Mouse (Mus musculus): Measurements from ENCODE around the gene Ube2h.
A peak's percentile ranks its signal among the peaks of the same experiment; 100 is the strongest.
"Not testable (repeated sequence)": the region's sequence is repeated elsewhere in the genome, so short reads cannot be mapped to it uniquely, and the experiment has no call there.

The Ube2h gene

DNA sequence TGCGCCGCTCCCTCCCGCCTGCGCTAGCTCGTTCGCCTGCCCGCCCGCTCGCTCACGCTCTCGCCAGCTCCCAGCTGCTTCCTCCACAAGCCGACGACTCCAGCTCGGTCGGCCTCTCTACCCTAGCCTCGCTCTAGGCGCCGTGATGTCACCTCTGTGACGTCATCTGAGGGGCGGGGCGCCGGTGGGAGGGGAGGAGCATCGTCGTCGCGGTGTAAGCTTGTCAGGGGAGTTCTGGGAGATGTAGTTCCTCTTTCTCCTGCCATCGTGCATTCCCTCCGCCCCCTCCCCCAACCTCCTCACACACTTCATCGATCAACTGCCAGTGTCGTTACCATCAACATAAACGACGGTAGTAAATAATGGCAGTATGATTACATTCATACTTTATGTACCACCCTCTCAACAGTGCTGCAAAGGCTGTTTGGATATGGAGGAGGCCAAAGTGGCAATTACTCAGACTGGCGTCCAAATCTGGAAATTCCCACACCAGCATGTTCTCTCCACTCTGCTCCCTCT is at the start of gene Ube2h:
TSS of gene Ube2h (minus strand) at position 141 of the 519 bp plus-strand sequence.
- DNase-seq = peak; percentile 99

GRCm38 (mm10) chr6:30353661-30354060 is 49.3 kb upstream of the Ube2h start:
- DNase-seq = no peak

GRCm38 (mm10) chr6:30352762-30353161 is 48.4 kb upstream of the Ube2h start:
- no peak for DNase-seq

DNA sequence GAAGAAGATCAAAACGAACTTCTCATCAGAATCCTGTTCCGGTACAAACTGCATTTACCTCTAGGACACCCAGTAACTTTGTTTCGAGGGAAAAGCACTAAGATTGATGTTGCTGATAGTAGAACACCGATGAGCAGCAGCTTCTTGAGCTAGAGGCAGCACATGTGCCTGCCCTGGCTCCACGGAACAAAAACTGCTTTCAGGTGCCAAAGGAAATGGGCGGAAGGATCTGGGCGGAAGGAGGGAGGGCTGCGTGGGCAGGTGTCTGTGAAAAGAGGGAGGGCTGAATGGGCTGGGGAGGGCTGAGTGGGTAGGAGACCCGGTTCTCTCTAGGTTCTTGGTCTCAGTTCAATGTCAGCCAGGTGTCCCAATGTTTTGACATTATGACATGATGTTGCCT is 47.0 kb upstream of the Ube2h start:
- DNase-seq = no peak

DNA sequence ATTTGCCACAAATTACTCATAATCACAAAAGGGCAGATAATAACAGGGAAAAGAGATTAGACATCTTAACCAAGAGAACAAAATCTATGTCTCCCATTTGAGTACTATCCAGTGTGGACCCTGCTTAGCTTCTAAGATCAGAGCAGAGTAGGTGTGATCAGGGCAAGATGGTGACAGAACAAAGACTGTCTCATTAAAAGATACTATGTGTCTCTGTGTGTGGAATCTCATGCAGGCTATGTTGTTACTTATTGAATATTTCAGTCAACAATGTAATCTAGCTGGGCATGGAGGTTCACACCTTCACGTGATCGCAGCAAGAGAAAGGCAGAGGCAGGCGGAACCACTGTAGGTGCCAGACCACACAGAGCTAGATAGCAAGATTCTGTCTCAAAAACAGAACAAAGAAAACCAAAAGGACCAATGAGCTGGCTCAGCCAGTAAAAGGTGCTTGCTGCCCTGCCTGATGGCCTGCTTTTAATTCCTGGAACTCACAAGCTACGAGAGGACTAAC is 43.0 kb upstream of the Ube2h start:
- DNase-seq = no peak

- no peak for DNase-seq
Measured at GRCm38 (mm10) chr6:30346737-30347136, 42.4 kb upstream of the Ube2h start.

- DNase-seq = no peak
Measured at GRCm38 (mm10) chr6:30344032-30344431, 39.7 kb upstream of the Ube2h start.

GRCm38 (mm10) chr6:30340231-30340873 is 36.0 kb upstream of the Ube2h start:
- no peak for DNase-seq

- peak; percentile 89 for DNase-seq
Measured at GRCm38 (mm10) chr6:30336912-30337311, 32.6 kb upstream of the Ube2h start.

GRCm38 (mm10) chr6:30332262-30332661 is 27.9 kb upstream of the Ube2h start:
- DNase-seq = no peak

GRCm38 (mm10) chr6:30330706-30331105 is 26.4 kb upstream of the Ube2h start:
- no peak for DNase-seq

DNA sequence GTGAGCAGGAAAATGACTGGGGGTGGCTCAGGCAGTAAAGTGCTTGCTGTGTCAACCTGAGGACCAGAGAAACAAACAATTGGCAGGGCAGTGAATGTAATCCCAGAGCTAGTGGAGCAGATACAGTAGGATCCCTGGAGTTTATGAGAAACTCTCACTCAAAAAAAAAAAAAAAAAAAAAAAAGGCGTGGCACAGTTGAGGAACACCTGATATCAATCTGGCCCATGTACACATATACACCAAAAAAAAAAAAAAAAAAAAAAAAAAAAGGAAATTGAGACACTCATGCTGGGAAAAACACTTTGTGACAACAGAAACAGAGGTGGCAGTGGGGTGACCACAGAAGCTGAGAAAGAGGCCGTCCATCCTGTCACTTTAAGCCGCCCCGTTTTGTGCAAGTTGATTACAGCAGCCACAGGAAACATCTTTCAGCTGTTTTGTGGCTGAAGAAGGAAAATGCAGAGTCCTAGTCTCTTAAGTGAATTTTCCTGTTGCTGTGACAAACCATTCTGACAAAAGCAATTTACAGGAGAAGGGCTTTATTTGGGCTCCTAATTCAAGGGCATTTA is 21.7 kb upstream of the Ube2h start:
- DNase-seq = no peak

- DNase-seq = no peak
Measured at GRCm38 (mm10) chr6:30321002-30321401, 16.7 kb upstream of the Ube2h start.

- DNase-seq = peak; percentile 20
Measured at GRCm38 (mm10) chr6:30319216-30319615, 14.9 kb upstream of the Ube2h start.

DNA sequence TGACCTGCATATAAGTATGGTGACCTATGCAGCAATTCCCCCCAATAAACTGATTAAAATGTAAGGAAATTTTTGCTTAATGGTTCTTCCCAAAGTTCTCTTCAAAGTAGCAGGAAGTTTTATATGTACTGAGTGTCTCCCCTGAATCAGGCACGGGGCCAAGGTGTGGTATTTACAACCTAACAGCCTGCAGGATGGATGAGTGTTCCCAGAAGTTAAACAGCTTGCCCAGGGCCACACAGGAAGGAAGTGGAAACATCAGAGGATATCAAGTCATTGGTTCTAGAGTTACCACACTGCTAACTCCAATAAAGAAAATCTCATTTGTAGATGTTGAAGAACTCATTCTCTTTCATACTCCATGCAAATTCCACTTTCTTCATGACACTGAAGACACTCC is 7.7 kb upstream of the Ube2h start:
- DNase-seq = no peak

DNA sequence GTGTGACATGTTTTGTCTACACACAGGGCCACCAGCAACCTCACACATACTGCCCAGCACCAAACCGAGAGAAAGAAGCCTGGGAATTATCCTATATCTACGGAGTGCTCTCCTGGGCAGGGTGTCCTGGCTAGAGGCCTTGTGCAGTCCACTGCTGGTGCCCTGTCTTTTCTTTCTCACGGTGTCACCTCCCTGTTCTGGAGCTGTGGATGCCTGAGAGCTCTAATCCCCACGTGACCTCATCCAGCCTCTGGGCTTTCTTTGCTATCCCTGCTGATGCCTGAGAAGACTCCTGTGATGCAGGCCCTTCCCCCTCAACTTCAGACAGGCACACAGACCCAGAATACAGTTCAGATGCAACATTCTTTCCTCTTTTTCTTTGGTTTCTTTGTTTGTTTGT is 4.4 kb upstream of the Ube2h start:
- no peak for DNase-seq

DNA sequence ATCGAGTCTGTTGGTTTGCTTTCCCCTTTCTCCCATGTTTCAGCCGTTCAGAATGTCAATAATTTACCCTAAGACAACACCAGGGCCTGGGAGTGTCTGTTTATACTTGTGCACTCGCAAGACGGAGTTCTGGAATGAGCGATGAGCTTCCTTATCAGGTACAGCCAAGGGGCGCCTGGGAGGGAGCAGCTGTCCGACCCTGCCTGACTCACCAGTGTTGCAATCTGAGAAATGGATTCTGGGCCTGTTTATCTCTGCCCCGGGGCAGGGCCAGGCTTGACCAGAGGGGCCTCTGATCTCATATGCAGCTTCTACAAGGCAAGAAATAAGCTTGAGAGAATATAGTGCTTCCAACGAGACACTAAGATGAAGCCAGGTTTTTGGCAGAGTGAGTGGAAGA is 3.4 kb upstream of the Ube2h start:
- DNase-seq = peak; percentile 25

DNA sequence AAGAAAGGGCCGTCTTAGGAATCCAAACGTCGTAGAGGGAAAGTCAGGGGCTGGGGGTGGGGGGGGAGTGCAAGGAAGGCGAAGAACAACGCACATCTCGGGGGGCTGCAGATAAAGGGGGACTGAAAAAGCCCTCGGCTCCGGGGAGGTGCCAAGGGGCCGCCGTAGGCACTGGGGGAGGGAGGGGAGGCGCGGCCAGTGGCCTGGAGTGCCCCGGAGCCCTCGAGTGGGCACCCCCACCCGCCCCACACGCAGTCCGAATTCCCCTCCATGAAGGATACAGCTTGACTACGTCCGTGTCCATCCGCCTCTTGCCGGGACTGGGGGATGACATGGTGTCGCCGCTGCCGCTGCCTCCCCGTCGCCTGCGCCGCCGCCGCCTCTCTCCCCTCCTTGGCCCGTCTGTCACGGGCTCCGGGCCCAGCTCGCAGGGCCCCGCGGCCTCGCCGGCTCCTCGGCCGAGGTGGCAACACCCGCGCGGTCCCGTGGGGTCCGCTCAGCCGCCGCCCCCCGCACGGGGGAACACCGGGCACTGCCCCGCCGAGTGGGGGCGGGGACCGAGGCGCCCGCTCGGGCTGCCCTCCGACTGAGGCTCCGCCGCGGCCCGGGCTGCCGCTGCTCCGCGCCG is 454 bp downstream of the Ube2h start:
- DNase-seq = not testable (repeated sequence)

DNA sequence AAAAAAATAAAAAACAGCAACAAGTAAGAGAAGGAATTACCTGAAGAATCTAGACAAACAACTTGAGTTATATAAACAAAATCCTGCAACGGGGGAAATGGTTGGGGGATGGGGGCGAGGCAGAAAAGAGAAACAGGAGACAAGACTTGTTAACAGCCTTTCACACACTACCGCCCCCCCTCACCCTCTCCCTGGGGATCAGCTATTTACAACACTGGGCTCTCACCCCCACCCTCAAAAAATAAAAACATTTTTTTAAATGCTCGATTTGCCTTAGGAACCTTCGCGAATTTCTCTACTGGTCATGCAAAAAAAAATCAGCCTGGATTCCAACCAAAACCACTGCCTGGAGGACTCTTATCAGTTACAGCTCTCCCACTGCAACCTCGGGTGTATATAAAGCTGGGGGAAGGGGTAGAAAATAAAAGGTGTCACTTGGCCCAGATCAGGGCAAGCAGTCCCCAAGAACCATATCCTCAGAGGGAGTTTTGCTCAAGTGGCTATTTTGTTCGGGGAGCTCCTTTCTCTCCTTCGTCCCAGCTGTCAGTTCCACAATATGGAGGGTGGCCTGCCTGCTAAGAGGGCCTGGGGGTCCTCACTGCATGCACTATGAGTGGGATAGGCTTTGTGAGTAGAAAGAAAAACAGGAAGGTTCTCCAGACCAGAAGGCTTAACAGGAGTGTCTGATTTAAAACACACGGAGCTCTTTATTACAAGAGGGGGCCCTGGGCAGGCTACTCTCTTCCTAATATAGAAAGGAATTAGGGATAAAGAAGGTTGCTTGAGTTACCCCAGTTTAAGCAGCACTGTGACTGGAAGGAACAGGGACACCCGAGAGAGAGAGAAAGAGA is 1.3 kb downstream of the Ube2h start:
- DNase-seq = peak; percentile 63

DNA sequence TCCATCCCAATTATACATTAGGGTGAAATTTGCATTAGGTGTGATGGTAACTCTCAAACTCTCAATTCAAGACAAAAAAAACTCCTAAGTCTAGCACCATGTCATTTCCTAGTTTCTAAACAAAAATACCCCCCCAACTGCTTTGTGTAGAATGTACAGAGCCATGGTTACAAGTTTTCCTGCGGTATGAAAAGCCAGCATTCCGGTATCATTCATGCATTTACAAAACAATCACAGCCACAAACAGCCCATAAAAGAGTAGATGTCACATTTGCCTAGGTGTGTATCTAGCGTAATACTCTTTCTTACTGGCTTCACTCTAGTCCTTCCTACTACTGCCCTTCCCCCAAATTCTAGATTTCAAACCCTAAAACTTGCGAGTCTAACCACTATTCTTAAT is 2.2 kb downstream of the Ube2h start:
- DNase-seq = no peak

DNA sequence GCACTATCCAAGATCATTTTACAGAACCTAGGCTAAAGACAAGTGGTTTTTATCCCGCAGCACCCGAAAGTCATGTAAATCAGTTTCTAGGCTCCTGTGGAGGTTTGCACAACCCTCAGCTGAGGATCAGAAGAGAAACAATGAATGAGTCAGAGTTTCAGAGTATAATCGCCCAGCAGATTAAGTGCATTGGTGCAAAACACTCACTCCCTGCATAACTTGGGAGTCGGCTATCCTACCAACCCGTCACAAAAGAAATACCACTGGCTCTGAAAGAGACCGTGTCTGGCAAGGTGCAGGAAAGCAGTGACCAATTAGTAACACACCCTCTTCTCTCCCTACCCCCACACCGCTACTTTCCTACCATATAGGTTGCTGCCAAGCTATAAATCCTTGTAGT is 3.4 kb downstream of the Ube2h start:
- DNase-seq = peak; percentile 18

DNA sequence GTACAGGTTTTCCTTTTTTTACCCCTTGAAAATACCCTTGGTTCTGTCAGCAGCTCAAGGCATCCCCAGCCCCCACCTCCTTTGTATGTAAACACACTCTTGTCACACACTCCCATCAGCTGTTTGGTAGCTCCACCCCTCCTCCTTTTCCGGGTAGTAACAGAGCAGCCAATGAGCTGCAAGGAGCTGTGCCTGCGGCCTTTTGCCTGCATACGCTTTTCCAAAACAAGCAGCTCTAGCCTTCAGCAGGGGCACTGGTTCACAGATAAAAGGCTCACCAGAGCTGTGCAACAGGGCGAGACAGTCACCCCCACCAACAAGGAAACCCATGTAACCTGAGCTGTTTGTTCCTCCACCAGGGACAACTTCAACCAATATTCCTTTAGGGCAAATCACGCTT is 4.0 kb downstream of the Ube2h start:
- peak; percentile 93 for DNase-seq

GRCm38 (mm10) chr6:30299683-30300082 is 4.7 kb downstream of the Ube2h start:
- no peak for DNase-seq

All from kidney, postnatal 14 days (tissue).